Mouse (Mus musculus): ENCODE results near the gene Wwtr1. TPM values are rescaled to one million over a fixed set of nuclear protein-coding genes. Genes with fewer than 3 reads are reported as not detected.

The Wwtr1 gene
- polyA plus RNA-seq, 1 experiment = not detected

- Histone ChIP-seq H3K9me3 (ENCODE audit: control insufficient read depth, low read length) (peaks cover 4% of the 10 kb centered on the region), H3K4me1 (ENCODE audit: control insufficient read depth) (no peaks in the 10 kb centered on the region), H3K4me3 (replicated peaks) (no peak overlapping the region), H3K27me3 (ENCODE audit: control insufficient read depth) (no peaks in the 10 kb centered on the region), H3K36me3 (ENCODE audit: control insufficient read depth) (no peaks in the 10 kb centered on the region)
- TF ChIP-seq TAL1 (IDR thresholded peaks at IDR 0.05; ENCODE audit: low read length) (no peak), GATA1 (IDR thresholded peaks at IDR 0.05; ENCODE audit: low read length) (no peak)
These were observed 44.9 kb downstream of the Wwtr1 start for GRCm38 (mm10) chr3:57530836-57531235.

DNA sequence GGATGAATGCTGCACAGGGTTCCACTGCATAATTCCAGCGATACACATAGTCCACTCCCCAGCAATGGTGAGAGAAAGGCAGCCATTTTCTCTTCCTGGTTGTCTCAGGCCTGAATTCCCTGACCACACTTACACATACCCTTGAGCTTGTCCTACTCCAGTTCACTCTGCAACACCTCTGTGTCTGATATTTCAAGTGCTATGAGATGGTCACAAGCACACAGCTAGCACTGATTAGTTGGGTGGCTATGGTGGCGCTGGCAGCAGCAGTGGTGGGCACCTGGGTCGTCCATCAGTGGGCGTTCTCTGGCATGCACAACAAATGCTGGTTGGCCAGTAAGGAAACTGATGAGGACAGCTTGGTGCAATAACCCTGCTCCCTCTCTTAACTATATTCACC lies 45.5 kb downstream of the Wwtr1 start:
- peaks cover 4% of the 10 kb centered on the region for H3K9me3 ChIP-seq (ENCODE audit: control insufficient read depth, low read length)
- H3K4me3 ChIP-seq (replicated peaks) = no peak overlapping the region
- no peaks in the 10 kb centered on the region for H3K27me3 ChIP-seq (ENCODE audit: control insufficient read depth)
- TF ChIP-seq GATA1 (IDR thresholded peaks at IDR 0.05; ENCODE audit: low read length) = no peak
- TF ChIP-seq TAL1 (IDR thresholded peaks at IDR 0.05; ENCODE audit: low read length) = no peak
- no peaks in the 10 kb centered on the region for H3K36me3 ChIP-seq (ENCODE audit: control insufficient read depth)
- no peaks in the 10 kb centered on the region for H3K4me1 ChIP-seq (ENCODE audit: control insufficient read depth)

DNA sequence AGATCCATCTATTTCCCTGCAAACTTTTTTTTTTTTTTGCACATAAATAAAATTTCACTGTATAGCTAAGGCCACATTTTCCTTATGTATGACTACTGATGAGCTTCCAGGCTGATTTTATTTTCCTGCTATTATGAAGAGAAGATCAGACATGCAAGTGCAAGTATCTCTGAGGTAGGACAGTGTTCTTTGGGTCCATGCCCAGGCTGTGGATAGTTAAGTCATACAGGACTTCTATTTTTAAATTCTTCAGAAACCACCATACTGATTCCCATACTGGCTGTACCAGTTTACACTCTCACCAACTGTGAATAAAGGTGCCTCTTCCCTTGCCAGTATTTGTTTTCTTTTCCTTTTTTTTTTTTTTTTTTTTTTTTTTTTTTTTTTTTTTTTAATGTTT lies 48.6 kb downstream of the Wwtr1 start:
- no peaks in the 10 kb centered on the region for H3K27me3 ChIP-seq (ENCODE audit: control insufficient read depth)
- TF ChIP-seq TAL1 (IDR thresholded peaks at IDR 0.05; ENCODE audit: low read length) (no peak; the same call in 2 of the 3 replicates), GATA1 (IDR thresholded peaks at IDR 0.05; ENCODE audit: low read length) (no peak)
- H3K4me3 ChIP-seq (replicated peaks) = no peak overlapping the region
- H3K9me3 ChIP-seq (ENCODE audit: control insufficient read depth, low read length) = peaks cover 4% of the 10 kb centered on the region
- H3K4me1 ChIP-seq (ENCODE audit: control insufficient read depth) = no peaks in the 10 kb centered on the region
- H3K36me3 ChIP-seq (ENCODE audit: control insufficient read depth) = no peaks in the 10 kb centered on the region

GRCm38 (mm10) chr3:57523093-57523492 lies 52.6 kb downstream of the Wwtr1 start:
- TF ChIP-seq TAL1 (IDR thresholded peaks at IDR 0.05; ENCODE audit: low read length) (no peak), GATA1 (IDR thresholded peaks at IDR 0.05; ENCODE audit: low read length) (no peak)
- no peaks in the 10 kb centered on the region for H3K36me3 ChIP-seq (ENCODE audit: control insufficient read depth)
- no peaks in the 10 kb centered on the region for H3K27me3 ChIP-seq (ENCODE audit: control insufficient read depth)
- peaks cover 3% of the 10 kb centered on the region for H3K9me3 ChIP-seq (ENCODE audit: control insufficient read depth, low read length)
- H3K4me1 ChIP-seq (ENCODE audit: control insufficient read depth) = no peaks in the 10 kb centered on the region
- no peak overlapping the region for H3K4me3 ChIP-seq (replicated peaks)

- H3K9me3 ChIP-seq (ENCODE audit: control insufficient read depth, low read length) = peaks cover 3% of the 10 kb centered on the region
- H3K4me3 ChIP-seq (replicated peaks) = no peak overlapping the region
- H3K4me1 ChIP-seq (ENCODE audit: control insufficient read depth) = no peaks in the 10 kb centered on the region
- TF ChIP-seq TAL1 (IDR thresholded peaks at IDR 0.05; ENCODE audit: low read length) (no peak), GATA1 (IDR thresholded peaks at IDR 0.05; ENCODE audit: low read length) (no peak)
- H3K27me3 ChIP-seq (ENCODE audit: control insufficient read depth) = no peaks in the 10 kb centered on the region
- no peaks in the 10 kb centered on the region for H3K36me3 ChIP-seq (ENCODE audit: control insufficient read depth)
These were observed 53.8 kb downstream of the Wwtr1 start for GRCm38 (mm10) chr3:57521876-57522275.

DNA sequence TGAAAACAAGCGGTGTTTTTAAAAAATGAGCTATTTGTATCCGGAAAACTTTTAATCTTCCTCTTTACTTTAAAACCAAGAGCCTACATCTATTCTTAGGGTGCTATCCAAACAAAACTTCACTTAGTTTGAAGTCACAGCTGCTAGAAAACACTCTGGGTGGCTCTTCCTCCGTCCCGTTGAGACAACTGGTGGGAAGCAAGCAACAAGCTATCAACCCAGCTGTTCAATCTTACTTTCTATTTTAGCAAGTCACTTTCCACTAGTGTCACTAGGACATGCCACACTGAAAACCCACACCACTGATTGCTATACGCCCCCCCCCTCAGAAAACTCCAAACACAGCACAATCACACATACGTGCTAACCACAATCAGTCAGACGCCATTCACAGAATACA lies 55.7 kb downstream of the Wwtr1 start:
- TF ChIP-seq GATA1 (IDR thresholded peaks at IDR 0.05; ENCODE audit: low read length) = no peak
- TF ChIP-seq TAL1 (IDR thresholded peaks at IDR 0.05; ENCODE audit: low read length) = no peak
- Histone ChIP-seq H3K4me1 (ENCODE audit: control insufficient read depth) (no peaks in the 10 kb centered on the region), H3K36me3 (ENCODE audit: control insufficient read depth) (no peaks in the 10 kb centered on the region), H3K27me3 (ENCODE audit: control insufficient read depth) (no peaks in the 10 kb centered on the region), H3K4me3 (replicated peaks) (no peak overlapping the region), H3K9me3 (ENCODE audit: control insufficient read depth, low read length) (no peaks in the 10 kb centered on the region)

DNA sequence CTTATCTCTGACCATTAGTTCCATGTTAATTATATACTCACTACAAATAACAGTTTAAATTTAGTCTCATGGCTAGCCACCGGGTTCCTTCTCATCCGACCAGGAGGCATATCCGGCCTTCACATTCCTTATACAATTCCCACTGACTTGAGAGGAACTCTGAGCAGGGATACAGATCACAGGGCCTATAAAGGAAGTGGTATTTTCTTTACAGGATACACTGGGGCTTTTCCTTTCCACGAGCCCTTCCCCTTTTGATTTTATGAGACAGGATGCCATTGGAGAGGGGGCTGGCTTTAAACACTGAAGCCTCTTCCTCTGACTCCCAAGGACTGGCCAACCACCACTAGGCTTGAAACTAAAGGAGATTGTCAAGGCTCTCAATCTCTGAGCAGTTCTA lies 59.6 kb downstream of the Wwtr1 start:
- no peaks in the 10 kb centered on the region for H3K36me3 ChIP-seq (ENCODE audit: control insufficient read depth)
- H3K4me3 ChIP-seq (replicated peaks) = no peak overlapping the region
- no peaks in the 10 kb centered on the region for H3K4me1 ChIP-seq (ENCODE audit: control insufficient read depth)
- TF ChIP-seq GATA1 (IDR thresholded peaks at IDR 0.05; ENCODE audit: low read length) (no peak), TAL1 (IDR thresholded peaks at IDR 0.05; ENCODE audit: low read length) (no peak)
- no peaks in the 10 kb centered on the region for H3K9me3 ChIP-seq (ENCODE audit: control insufficient read depth, low read length)
- H3K27me3 ChIP-seq (ENCODE audit: control insufficient read depth) = no peaks in the 10 kb centered on the region

- Histone ChIP-seq H3K4me3 (replicated peaks) (no peak overlapping the region), H3K36me3 (ENCODE audit: control insufficient read depth) (no peaks in the 10 kb centered on the region), H3K4me1 (ENCODE audit: control insufficient read depth) (no peaks in the 10 kb centered on the region), H3K27me3 (ENCODE audit: control insufficient read depth) (no peaks in the 10 kb centered on the region), H3K9me3 (ENCODE audit: control insufficient read depth, low read length) (no peaks in the 10 kb centered on the region)
- TF ChIP-seq GATA1 (IDR thresholded peaks at IDR 0.05; ENCODE audit: low read length) = no peak
- no peak for TF ChIP-seq TAL1 (IDR thresholded peaks at IDR 0.05; ENCODE audit: low read length)
These were observed 60.7 kb downstream of the Wwtr1 start for GRCm38 (mm10) chr3:57515044-57515443.

GRCm38 (mm10) chr3:57511816-57512586 lies 63.7 kb downstream of the Wwtr1 start:
- H3K27me3 ChIP-seq (ENCODE audit: control insufficient read depth) = no peaks in the 10 kb centered on the region
- TF ChIP-seq GATA1 (IDR thresholded peaks at IDR 0.05; ENCODE audit: low read length) = no peak
- H3K4me3 ChIP-seq (replicated peaks) = no peak overlapping the region
- H3K4me1 ChIP-seq (ENCODE audit: control insufficient read depth) = no peaks in the 10 kb centered on the region
- no peaks in the 10 kb centered on the region for H3K9me3 ChIP-seq (ENCODE audit: control insufficient read depth, low read length)
- no peaks in the 10 kb centered on the region for H3K36me3 ChIP-seq (ENCODE audit: control insufficient read depth)

Data from erythroblast, embryonic 14.5 days (primary cell).